Mouse (Mus musculus): ENCODE results near the gene Haghl.
"Not testable (repeated sequence)": the region's sequence is repeated elsewhere in the genome, so short reads cannot be mapped to it uniquely, and the experiment has no call there.

The Haghl gene

GRCm38 (mm10) chr17:25744311-25744710 is 41.2 kb downstream of the Haghl start:
- DNase-seq (ENCODE audit: low spot score) = no peak

GRCm38 (mm10) chr17:25743831-25744230 is 41.6 kb downstream of the Haghl start:
- no peak for DNase-seq (ENCODE audit: low spot score)

- not testable (repeated sequence) for DNase-seq (ENCODE audit: low spot score)
These were observed 44.0 kb downstream of the Haghl start for GRCm38 (mm10) chr17:25741471-25741870.

- no peak for DNase-seq (ENCODE audit: low spot score)
These were observed 46.6 kb downstream of the Haghl start for GRCm38 (mm10) chr17:25738861-25739260.

- DNase-seq (ENCODE audit: low spot score) = no peak
These were observed 49.7 kb downstream of the Haghl start, which contains the start of gene Mslnl for GRCm38 (mm10) chr17:25735745-25736144. Mslnl (plus strand) TSS chr17:25736042.

GRCm38 (mm10) chr17:25735246-25735645 is 50.2 kb downstream of the Haghl start:
- no peak for DNase-seq (ENCODE audit: low spot score)

- peak; percentile 71 for DNase-seq (ENCODE audit: low spot score)
These were observed 53.4 kb downstream of the Haghl start for GRCm38 (mm10) chr17:25732082-25732481.

All from yolk sac, embryonic 10.5 days (tissue).